Mouse (Mus musculus) lung, adult 2 months (tissue): ENCODE results near the gene S100a11.

Experiments used
- CTCF ChIP-seq: fragments of 200-500 bp; IDR thresholded peaks from 2 replicates; pipeline ENCODE4 v1.5.1; 2011; ENCODE audit warnings: mild to moderate bottlenecking, low read length, control low read depth; ENCODE audit not compliant: insufficient read depth
- POLR2A ChIP-seq: fragments of 200-500 bp; IDR thresholded peaks from 2 replicates; pipeline ENCODE4 v1.6.1; 2011; ENCODE audit warnings: low read depth, mild to moderate bottlenecking, control low read depth, low read length, borderline replicate concordance; ENCODE audit errors: extremely low read depth

DNA sequence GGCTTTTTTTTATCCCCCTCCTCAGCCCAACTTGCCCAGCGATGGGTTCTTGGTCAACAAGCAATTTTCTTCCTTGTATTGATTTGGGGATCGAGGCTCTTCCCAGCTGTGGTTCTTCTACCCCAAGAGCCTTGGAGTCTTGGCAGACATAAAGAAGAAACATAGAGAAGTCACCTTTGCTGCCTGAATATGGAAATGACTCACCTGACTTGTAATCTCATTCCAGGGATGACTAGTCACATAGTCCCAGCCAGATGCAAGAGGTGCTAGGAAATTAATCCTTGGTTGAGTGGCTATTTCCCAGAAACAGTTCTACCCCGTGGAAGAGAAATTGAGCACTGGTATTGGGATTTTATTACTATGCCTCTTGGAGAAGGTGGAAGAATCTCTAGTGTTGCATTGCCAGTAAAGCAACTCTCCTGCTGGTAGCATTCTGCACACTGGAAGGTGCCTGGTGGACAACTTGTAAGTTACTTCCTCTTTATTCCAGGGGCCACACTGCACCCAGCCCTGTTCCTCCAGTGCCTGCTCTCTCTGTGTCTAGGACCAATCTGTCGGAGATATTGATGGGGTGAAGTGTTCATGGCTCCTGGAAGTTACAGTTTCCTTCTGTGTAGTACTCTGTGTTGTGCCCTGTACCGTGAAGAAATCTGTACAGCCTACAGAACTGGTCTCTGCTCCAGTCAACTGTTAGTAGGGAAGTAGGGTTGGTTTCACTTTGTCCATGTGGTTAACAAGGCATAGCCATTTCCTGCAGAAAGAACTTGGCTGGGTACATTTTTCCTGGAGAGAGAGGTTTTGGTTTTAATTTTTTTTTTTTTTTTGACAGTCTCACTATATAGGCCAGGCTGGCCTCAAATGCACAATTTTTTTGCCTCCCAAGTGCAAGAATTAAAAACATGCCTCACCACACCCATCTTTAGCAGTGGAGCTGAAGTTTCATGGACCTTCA, 31.9 kb downstream of the S100a11 start:
- TF ChIP-seq POLR2A (no peak), CTCF (no peak)
